Mouse (Mus musculus) layer of hippocampus, adult 2 months (tissue): ENCODE measurements at regions not wholly inside any gene's neighbourhood (a gene's known extent, or its start where the extent isn't known, plus 50 kb on each side); places are given as distances from the start of the nearest gene placed in this dataset.

Experiments
- DNase-seq, 2 experiments: peaks; one replicate each; pipeline ENCODE4 v3.0.0; 2022; ENCODE audit warnings: low spot score in 2 of 2
- H3K27ac ChIP-seq: fragments of 200-600 bp; 2 replicates; pipeline ENCODE4 v1.8.1; 2022
- H3K4me3 ChIP-seq: fragments of 200-600 bp; 2 replicates; pipeline ENCODE4 v1.8.1; 2022; ENCODE audit warnings: mild to moderate bottlenecking
- CTCF ChIP-seq: fragments of 200-600 bp; conservative IDR thresholded peaks from 2 replicates; pipeline ENCODE4 v1.8.1; 2022; ENCODE audit warnings: antibody characterized with exemption, mild to moderate bottlenecking, moderate library complexity

GRCm38 (mm10) chr4:23490224-23490623 is 1002.1 kb upstream of the Pou3f2 start:
- H3K4me3 ChIP-seq, result no peak overlapping the region
- TF ChIP-seq CTCF, result no peak
- H3K27ac ChIP-seq, result no peak overlapping the region
- DNase-seq, result no peak

- DNase-seq, result no peak
- Histone ChIP-seq H3K4me3 (no peak overlapping the region), H3K27ac (no peak overlapping the region)
- TF ChIP-seq CTCF, result no peak
Measured at GRCm38 (mm10) chr4:23491255-23491654, 1003.1 kb upstream of the Pou3f2 start.

- H3K27ac ChIP-seq, result no peak overlapping the region
- no peak overlapping the region for H3K4me3 ChIP-seq
- no peak for TF ChIP-seq CTCF
- DNase-seq, result peak in 1 of 2 experiments; percentile 1
Measured at GRCm38 (mm10) chr4:23498710-23499109, 997.5 kb upstream of the Mms22l start.

- no peak for TF ChIP-seq CTCF
- DNase-seq, result no peak
- no peak overlapping the region for H3K27ac ChIP-seq
- no peak overlapping the region for H3K4me3 ChIP-seq
Measured at GRCm38 (mm10) chr4:23504770-23505420, 991.4 kb upstream of the Mms22l start.

- no peak for TF ChIP-seq CTCF
- no peak overlapping the region for H3K4me3 ChIP-seq
- DNase-seq, result no peak
- H3K27ac ChIP-seq, result no peak overlapping the region
Measured at GRCm38 (mm10) chr4:23510873-23511272, 985.4 kb upstream of the Mms22l start.

- no peak overlapping the region for H3K27ac ChIP-seq
- TF ChIP-seq CTCF, result no peak
- no peak for DNase-seq
- no peak overlapping the region for H3K4me3 ChIP-seq
Measured at GRCm38 (mm10) chr4:23512014-23512413, 984.2 kb upstream of the Mms22l start.

- TF ChIP-seq CTCF, result no peak
- no peak overlapping the region for H3K27ac ChIP-seq
- DNase-seq, result no peak
- no peak overlapping the region for H3K4me3 ChIP-seq
Measured at GRCm38 (mm10) chr4:23513939-23514338, 982.3 kb upstream of the Mms22l start.
